Mouse (Mus musculus): ENCODE data around the gene Tmem182. TPM values are rescaled to one million over a fixed set of nuclear protein-coding genes. Genes with fewer than 3 reads are reported as not detected.

The Tmem182 gene
- polyA plus RNA-seq, 1 experiment from 2014 or later, result not detected

DNA sequence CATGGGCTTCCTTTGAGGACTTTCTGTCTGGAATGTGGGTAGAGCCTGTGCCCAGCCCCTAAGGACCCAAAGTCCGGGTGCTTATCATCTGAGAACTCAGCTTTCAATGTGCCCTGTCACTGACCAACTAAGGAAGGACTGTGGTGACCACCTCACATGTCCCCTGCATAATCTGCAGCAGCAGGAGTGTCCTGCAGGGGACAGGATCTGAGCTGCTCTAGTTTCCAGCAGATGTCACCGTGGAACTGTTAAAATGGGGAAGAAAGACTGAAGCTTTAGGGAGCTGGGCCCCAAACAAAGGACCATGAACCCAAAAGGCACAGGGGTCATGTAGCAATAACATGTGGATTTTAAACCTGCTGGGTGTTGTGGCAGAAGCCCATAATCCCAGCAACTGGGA lies 75.1 kb downstream of the Tmem182 start:
- Histone ChIP-seq H3K9me3 (ENCODE audit: control insufficient read depth, low read depth, low read length) (no peaks in the 10 kb centered on the region), H3K4me1 (ENCODE audit: control insufficient read depth, insufficient read depth, low read length) (no peaks in the 10 kb centered on the region), H3K27ac (ENCODE audit: low read length) (no peak overlapping the region), H3K9ac (replicated peaks; ENCODE audit: low read depth, low read length) (no peak overlapping the region), H3K4me3 (ENCODE audit: low read depth, low read length) (no peak overlapping the region), H3K4me2 (replicated peaks; ENCODE audit: low read depth, low read length) (no peak overlapping the region), H3K36me3 (ENCODE audit: control insufficient read depth, insufficient read depth, low read length) (no peaks in the 10 kb centered on the region), H3K27me3 (ENCODE audit: control insufficient read depth, insufficient read depth, low read length) (no peaks in the 10 kb centered on the region)
- 43% methylated on average over 2 of the region's 2 CpGs for WGBS
- ATAC-seq (ENCODE audit: insufficient number of reproducible peaks, insufficient read depth, low FRiP score, low read depth), result no peak

DNA sequence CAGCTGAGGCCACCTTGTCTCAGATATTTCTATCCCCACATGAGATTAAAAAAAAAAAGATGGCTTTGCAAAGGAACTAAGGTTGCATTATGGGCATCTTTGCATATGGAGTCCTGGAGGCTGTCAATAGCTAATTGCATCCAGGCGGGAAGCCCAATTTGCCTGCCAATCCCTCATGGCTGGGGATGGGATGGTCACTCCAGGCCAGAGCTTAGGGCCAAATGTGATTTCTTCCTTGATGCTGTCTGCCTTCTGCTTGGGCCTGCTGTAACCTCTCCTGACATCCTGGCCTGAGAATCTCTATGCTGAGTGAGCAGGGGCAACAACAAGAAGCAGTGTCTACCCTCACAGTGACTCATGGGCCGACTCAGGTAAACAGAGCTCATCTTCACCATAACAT lies 78.5 kb downstream of the Tmem182 start:
- Histone ChIP-seq H3K27ac (ENCODE audit: low read length) (no peak overlapping the region), H3K4me3 (ENCODE audit: low read depth, low read length) (no peak overlapping the region), H3K9me3 (ENCODE audit: control insufficient read depth, low read depth, low read length) (no peaks in the 10 kb centered on the region), H3K4me1 (ENCODE audit: control insufficient read depth, insufficient read depth, low read length) (no peaks in the 10 kb centered on the region), H3K4me2 (replicated peaks; ENCODE audit: low read depth, low read length) (no peak overlapping the region), H3K27me3 (ENCODE audit: control insufficient read depth, insufficient read depth, low read length) (no peaks in the 10 kb centered on the region), H3K36me3 (ENCODE audit: control insufficient read depth, insufficient read depth, low read length) (no peaks in the 10 kb centered on the region), H3K9ac (replicated peaks; ENCODE audit: low read depth, low read length) (no peak overlapping the region)
- 85% methylated on average over 2 of the region's 2 CpGs for WGBS
- ATAC-seq (ENCODE audit: insufficient number of reproducible peaks, insufficient read depth, low FRiP score, low read depth), result no peak

DNA sequence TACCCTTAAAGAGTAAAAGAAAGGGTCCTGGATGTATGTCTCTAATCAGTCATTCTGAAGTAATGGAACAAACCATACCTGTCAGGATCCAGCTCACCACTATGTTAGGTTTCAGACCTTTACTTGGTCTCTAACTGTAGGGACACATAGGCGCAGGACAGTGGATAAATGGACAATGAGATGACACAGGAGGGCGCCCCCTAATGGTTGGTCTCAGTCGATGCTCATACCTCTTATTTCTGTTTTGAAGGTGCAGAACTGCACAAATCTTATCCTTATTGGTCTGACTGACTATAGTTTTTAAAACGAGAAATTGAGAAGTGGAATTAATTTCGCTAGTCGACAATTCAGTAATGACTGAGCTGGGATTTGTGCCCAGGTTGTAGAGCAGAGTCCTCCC lies 79.5 kb downstream of the Tmem182 start:
- H3K9me3 ChIP-seq (ENCODE audit: control insufficient read depth, low read depth, low read length), result no peaks in the 10 kb centered on the region
- H3K27ac ChIP-seq (ENCODE audit: low read length), result no peak overlapping the region
- no peak overlapping the region for H3K4me3 ChIP-seq (ENCODE audit: low read depth, low read length)
- no peak for ATAC-seq (ENCODE audit: insufficient number of reproducible peaks, insufficient read depth, low FRiP score, low read depth)
- no peaks in the 10 kb centered on the region for H3K4me1 ChIP-seq (ENCODE audit: control insufficient read depth, insufficient read depth, low read length)
- H3K36me3 ChIP-seq (ENCODE audit: control insufficient read depth, insufficient read depth, low read length), result no peaks in the 10 kb centered on the region
- no peak overlapping the region for H3K4me2 ChIP-seq (replicated peaks; ENCODE audit: low read depth, low read length)
- 76% methylated on average over 6 of the region's 6 CpGs for WGBS
- H3K9ac ChIP-seq (replicated peaks; ENCODE audit: low read depth, low read length), result no peak overlapping the region
- no peaks in the 10 kb centered on the region for H3K27me3 ChIP-seq (ENCODE audit: control insufficient read depth, insufficient read depth, low read length)

DNA sequence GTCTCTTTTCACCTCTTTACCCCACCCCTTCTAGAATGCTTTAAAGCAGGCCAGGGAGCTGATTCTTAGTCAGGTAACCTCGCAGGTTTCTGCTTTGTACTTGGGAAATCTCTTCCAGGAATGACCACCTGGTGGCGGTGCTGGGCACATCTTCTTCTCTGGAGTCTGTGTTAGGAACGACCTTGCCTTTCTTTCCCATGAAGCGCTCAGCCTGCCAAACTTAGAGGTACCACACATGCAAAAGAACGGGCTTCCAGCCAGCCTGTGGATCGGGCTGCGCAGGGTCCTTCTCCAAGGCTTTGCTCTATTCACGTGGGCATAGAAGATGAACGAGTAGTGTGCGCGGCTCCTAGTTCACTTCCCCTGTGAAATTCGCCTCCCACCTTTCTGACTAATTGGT lies 82.3 kb downstream of the Tmem182 start:
- 33% methylated on average over 12 of the region's 12 CpGs for WGBS
- Histone ChIP-seq H3K9ac (replicated peaks; ENCODE audit: low read depth, low read length) (no peak overlapping the region), H3K4me3 (ENCODE audit: low read depth, low read length) (no peak overlapping the region), H3K9me3 (ENCODE audit: control insufficient read depth, low read depth, low read length) (no peaks in the 10 kb centered on the region), H3K27me3 (ENCODE audit: control insufficient read depth, insufficient read depth, low read length) (no peaks in the 10 kb centered on the region), H3K4me1 (ENCODE audit: control insufficient read depth, insufficient read depth, low read length) (no peaks in the 10 kb centered on the region), H3K36me3 (ENCODE audit: control insufficient read depth, insufficient read depth, low read length) (no peaks in the 10 kb centered on the region), H3K27ac (ENCODE audit: low read length) (no peak overlapping the region), H3K4me2 (replicated peaks; ENCODE audit: low read depth, low read length) (no peak overlapping the region)
- no peak for ATAC-seq (ENCODE audit: insufficient number of reproducible peaks, insufficient read depth, low FRiP score, low read depth)

DNA sequence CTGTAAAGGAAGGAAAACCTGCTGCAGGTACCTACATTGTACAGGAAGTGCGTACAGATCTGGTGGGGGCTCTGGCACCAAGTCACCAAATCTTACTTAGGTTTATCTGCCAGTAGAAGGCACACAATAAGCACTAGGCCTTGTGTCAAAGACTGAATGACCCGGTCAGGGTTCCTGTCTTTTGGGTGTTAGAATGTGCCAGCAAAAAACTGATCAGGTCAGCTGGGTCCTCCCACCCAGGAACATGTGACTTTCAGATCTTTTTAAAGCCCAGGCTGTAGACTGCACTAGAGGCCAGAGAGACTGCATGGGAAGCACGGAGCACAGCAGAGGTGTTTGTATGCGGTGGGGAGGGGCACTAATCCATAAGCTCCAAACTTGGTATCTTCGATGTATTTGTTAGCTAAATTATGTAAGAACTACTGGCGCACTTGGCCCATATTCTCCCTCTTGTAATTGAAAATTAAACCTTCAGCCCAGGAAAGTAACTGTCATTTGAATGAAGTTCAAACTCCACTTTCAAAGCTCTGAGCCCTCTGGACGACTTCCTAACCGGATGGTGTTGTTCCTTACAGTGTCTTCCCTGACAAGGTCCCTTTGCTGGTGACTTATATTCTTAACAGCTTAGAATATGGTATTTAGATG lies 83.1 kb downstream of the Tmem182 start:
- H3K27me3 ChIP-seq (ENCODE audit: control insufficient read depth, insufficient read depth, low read length), result no peaks in the 10 kb centered on the region
- H3K27ac ChIP-seq (ENCODE audit: low read length), result no peak overlapping the region
- H3K4me2 ChIP-seq (replicated peaks; ENCODE audit: low read depth, low read length), result no peak overlapping the region
- H3K9me3 ChIP-seq (ENCODE audit: control insufficient read depth, low read depth, low read length), result no peaks in the 10 kb centered on the region
- no peak for ATAC-seq (ENCODE audit: insufficient number of reproducible peaks, insufficient read depth, low FRiP score, low read depth)
- no peaks in the 10 kb centered on the region for H3K36me3 ChIP-seq (ENCODE audit: control insufficient read depth, insufficient read depth, low read length)
- H3K9ac ChIP-seq (replicated peaks; ENCODE audit: low read depth, low read length), result no peak overlapping the region
- H3K4me3 ChIP-seq (ENCODE audit: low read depth, low read length), result no peak overlapping the region
- 92% methylated on average over 8 of the region's 8 CpGs for WGBS
- no peaks in the 10 kb centered on the region for H3K4me1 ChIP-seq (ENCODE audit: control insufficient read depth, insufficient read depth, low read length)

DNA sequence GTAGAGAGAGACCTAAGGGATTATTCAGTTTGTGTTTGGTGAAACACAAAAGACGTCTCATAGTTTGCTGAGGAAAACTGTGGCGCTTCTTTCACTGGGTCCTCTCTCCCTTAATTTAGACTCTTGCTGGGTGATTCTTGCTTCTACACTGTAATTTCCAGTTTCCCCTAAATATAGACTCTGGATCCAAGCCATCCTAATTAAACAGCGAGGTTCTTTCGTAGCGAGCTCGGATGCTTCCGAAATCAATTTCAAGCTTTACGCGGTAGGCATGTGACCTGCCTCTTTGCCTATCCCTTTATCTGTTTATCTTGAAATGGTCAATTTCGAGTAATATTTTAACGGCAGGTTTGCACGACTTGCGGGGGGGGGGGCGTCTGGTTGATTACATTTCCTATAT lies 84.2 kb downstream of the Tmem182 start:
- Histone ChIP-seq H3K9ac (replicated peaks; ENCODE audit: low read depth, low read length) (no peak overlapping the region), H3K4me2 (replicated peaks; ENCODE audit: low read depth, low read length) (no peak overlapping the region), H3K27me3 (ENCODE audit: control insufficient read depth, insufficient read depth, low read length) (no peaks in the 10 kb centered on the region), H3K27ac (ENCODE audit: low read length) (no peak overlapping the region), H3K4me3 (ENCODE audit: low read depth, low read length) (no peak overlapping the region), H3K9me3 (ENCODE audit: control insufficient read depth, low read depth, low read length) (no peaks in the 10 kb centered on the region), H3K36me3 (ENCODE audit: control insufficient read depth, insufficient read depth, low read length) (no peaks in the 10 kb centered on the region), H3K4me1 (ENCODE audit: control insufficient read depth, insufficient read depth, low read length) (no peaks in the 10 kb centered on the region)
- no peak for ATAC-seq (ENCODE audit: insufficient number of reproducible peaks, insufficient read depth, low FRiP score, low read depth)
- WGBS, result 90% methylated on average over 14 of the region's 14 CpGs

DNA sequence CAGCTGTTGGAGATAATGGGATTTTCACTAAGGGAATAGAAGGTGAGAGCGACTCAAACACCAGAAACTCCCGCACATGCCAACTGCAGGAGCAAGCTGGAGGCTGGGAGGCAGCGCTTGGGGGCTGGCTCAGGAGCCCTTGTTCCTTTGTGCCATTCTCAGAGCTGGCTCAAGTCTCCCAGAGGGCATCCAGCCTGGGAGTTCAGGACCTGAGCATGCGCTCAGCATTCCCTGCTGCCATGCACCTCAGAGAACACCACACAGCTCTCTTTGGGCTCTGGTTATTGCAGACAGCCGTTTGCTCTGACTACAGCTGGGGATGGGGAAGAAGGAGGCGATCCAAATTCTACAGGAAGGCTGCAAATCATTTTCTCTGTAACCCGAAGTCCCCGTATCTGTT lies 84.8 kb downstream of the Tmem182 start:
- no peaks in the 10 kb centered on the region for H3K9me3 ChIP-seq (ENCODE audit: control insufficient read depth, low read depth, low read length)
- H3K4me2 ChIP-seq (replicated peaks; ENCODE audit: low read depth, low read length), result no peak overlapping the region
- no peaks in the 10 kb centered on the region for H3K27me3 ChIP-seq (ENCODE audit: control insufficient read depth, insufficient read depth, low read length)
- 66% methylated on average over 8 of the region's 8 CpGs for WGBS
- no peak overlapping the region for H3K27ac ChIP-seq (ENCODE audit: low read length)
- H3K4me1 ChIP-seq (ENCODE audit: control insufficient read depth, insufficient read depth, low read length), result no peaks in the 10 kb centered on the region
- H3K4me3 ChIP-seq (ENCODE audit: low read depth, low read length), result no peak overlapping the region
- no peak overlapping the region for H3K9ac ChIP-seq (replicated peaks; ENCODE audit: low read depth, low read length)
- ATAC-seq (ENCODE audit: insufficient number of reproducible peaks, insufficient read depth, low FRiP score, low read depth), result no peak
- H3K36me3 ChIP-seq (ENCODE audit: control insufficient read depth, insufficient read depth, low read length), result no peaks in the 10 kb centered on the region

DNA sequence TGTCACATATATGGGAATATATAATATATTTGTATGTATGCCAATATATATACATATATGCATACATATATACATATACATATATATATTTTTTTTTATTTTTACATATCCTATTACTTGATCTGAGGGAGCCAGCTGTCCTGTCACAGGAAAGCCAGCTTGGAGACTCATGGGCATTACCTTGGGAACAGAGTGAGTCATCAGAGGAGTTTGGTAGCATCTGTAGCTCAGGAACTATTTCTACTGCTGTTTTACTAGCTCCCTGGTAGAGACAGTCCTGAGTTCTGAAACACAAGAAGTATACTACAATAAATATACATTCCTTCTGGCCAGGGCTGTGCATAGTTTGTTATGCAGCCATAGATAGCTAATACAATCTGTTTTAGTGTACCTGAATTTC lies 98.3 kb downstream of the Tmem182 start:
- H3K36me3 ChIP-seq (ENCODE audit: control insufficient read depth, insufficient read depth, low read length), result no peaks in the 10 kb centered on the region
- no peak for ATAC-seq (ENCODE audit: insufficient number of reproducible peaks, insufficient read depth, low FRiP score, low read depth)
- H3K4me3 ChIP-seq (ENCODE audit: low read depth, low read length), result no peak overlapping the region
- H3K9ac ChIP-seq (replicated peaks; ENCODE audit: low read depth, low read length), result no peak overlapping the region
- H3K27me3 ChIP-seq (ENCODE audit: control insufficient read depth, insufficient read depth, low read length), result no peaks in the 10 kb centered on the region
- no peaks in the 10 kb centered on the region for H3K9me3 ChIP-seq (ENCODE audit: control insufficient read depth, low read depth, low read length)
- H3K4me2 ChIP-seq (replicated peaks; ENCODE audit: low read depth, low read length), result no peak overlapping the region
- no peaks in the 10 kb centered on the region for H3K4me1 ChIP-seq (ENCODE audit: control insufficient read depth, insufficient read depth, low read length)
- H3K27ac ChIP-seq (ENCODE audit: low read length), result no peak overlapping the region
